Mouse (Mus musculus) stomach, postnatal 0 days (tissue): ENCODE results near the gene Olfr711.

Experiments
- CTCF ChIP-seq: IDR thresholded peaks from 2 replicates; pipeline ENCODE4 v1.5.1; 2016; ENCODE audit warnings: antibody characterized with exemption, low read depth, mild to moderate bottlenecking, moderate library complexity
- EP300 ChIP-seq: optimal IDR thresholded peaks from 2 replicates; pipeline ENCODE3; 2016; ENCODE audit warnings: antibody characterized with exemption

DNA sequence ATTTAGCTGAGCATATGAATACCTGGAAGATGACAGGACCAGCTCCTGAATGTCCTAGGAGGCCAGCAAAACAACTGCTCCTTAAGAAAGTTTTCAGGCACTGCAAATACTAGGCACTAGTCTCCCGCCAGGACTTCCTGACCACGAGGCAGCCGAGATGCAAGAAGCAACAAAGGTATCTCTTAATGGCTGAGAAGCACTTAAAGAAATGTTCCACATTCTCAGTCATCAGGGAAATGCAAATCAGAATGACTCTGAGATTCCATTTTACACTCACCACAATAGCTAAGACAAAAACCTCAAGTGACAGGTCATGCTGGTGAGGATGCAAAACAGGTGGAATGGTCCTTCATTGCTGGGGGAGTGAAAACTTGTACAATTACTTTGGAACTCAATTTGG lies 10.0 kb upstream of the Olfr711 start:
- TF ChIP-seq CTCF = no peak
- no peak for TF ChIP-seq EP300
